ENCODE assay signal across 23 mouse cellular contexts in genomic region chr14:14628673-14629072, GRCm38 (mm10).
"Had no signal": no experiment of that assay in that cellular context is flagged by ENCODE, and none has a peak within 500 bp of the region (broad histone marks: within the 10 kb centered on the region; RNA-seq: fewer than 3 reads in every experiment).

No protein-coding gene starts in this region.

- ATAC-seq: hindbrain, embryonic 16.5 days; inflammation-experienced regulatory T-cells, adult 6 months; intestine, embryonic 15.5 days; intestine, postnatal 0 days; liver, embryonic 12.5 days had no signal

- H3K27me3 ChIP-seq: heart, embryonic 12.5 days; hindbrain, embryonic 12.5 days; intestine, embryonic 15.5 days; limb, embryonic 13.5 days; limb, embryonic 15.5 days; liver, embryonic 12.5 days had no signal

- H3K9me3 ChIP-seq: heart, embryonic 10.5 days; heart, embryonic 12.5 days; hindbrain, embryonic 10.5 days; hindbrain, embryonic 12.5 days; intestine, embryonic 15.5 days; limb, embryonic 13.5 days; limb, embryonic 15.5 days; liver, embryonic 12.5 days had no signal

- H3K27ac ChIP-seq: heart, embryonic 10.5 days; hindbrain, embryonic 10.5 days; hindbrain, embryonic 12.5 days; hindbrain, embryonic 14.5 days; intestine, embryonic 15.5 days; layer of hippocampus, adult 2 months; limb, embryonic 13.5 days; limb, embryonic 15.5 days; liver, embryonic 12.5 days; liver, embryonic 14.5 days had no signal

- DNase-seq: gastrocnemius, postnatal 25 days; heart, postnatal 10 days; heart, postnatal 4 days; kidney, adult 18-20 months; kidney, adult 8-10 months; kidney, postnatal 10 days; kidney, postnatal 25 days; kidney, postnatal 4 days; left cerebral cortex, postnatal 4 days had no signal

- H3K9ac ChIP-seq: heart, embryonic 12.5 days; hindbrain, embryonic 12.5 days; hindbrain, embryonic 14.5 days; intestine, embryonic 15.5 days; limb, embryonic 13.5 days; limb, embryonic 15.5 days; liver, embryonic 12.5 days; liver, embryonic 14.5 days had no signal

- H3K4me3 ChIP-seq: heart, embryonic 10.5 days; heart, embryonic 12.5 days; hindbrain, embryonic 10.5 days; hindbrain, embryonic 12.5 days; intestine, embryonic 15.5 days; layer of hippocampus, adult 2 months; limb, embryonic 13.5 days; limb, embryonic 15.5 days; liver, embryonic 12.5 days had no signal

- H3K4me2 ChIP-seq: heart, embryonic 12.5 days; hindbrain, embryonic 12.5 days; hindbrain, embryonic 14.5 days; intestine, embryonic 15.5 days; limb, embryonic 13.5 days; limb, embryonic 15.5 days; liver, embryonic 12.5 days had no signal

- H3K36me3 ChIP-seq: heart, embryonic 10.5 days; heart, embryonic 12.5 days; hindbrain, embryonic 10.5 days; hindbrain, embryonic 12.5 days; intestine, embryonic 15.5 days; limb, embryonic 13.5 days; limb, embryonic 15.5 days; liver, embryonic 12.5 days had no signal

- H3K4me1 ChIP-seq: heart, embryonic 10.5 days had no signal
